Mouse (Mus musculus) myocyte (in vitro differentiated cells): ENCODE results near the gene Ryr1. TPM values are rescaled to one million over a fixed set of nuclear protein-coding genes. Genes with fewer than 3 reads are reported as not detected.

Source experiments
- H3K27me3 ChIP-seq: one replicate; pipeline ENCODE4 v1.6.1; 2011; ENCODE audit not compliant: control insufficient read depth, insufficient read depth, insufficient read length
- H3K36me3 ChIP-seq: one replicate; pipeline ENCODE4 v1.6.1; 2011; ENCODE audit not compliant: control insufficient read depth, insufficient read depth
- H3K4me2 ChIP-seq: one replicate; pipeline ENCODE4 v1.6.1; 2011; ENCODE audit warnings: low read depth, control low read depth
- H3K4me3 ChIP-seq: one replicate; pipeline ENCODE4 v1.5.1; 2011; ENCODE audit warnings: mild to moderate bottlenecking, control low read depth, moderate library complexity
- H3K79me2 ChIP-seq: one replicate; pipeline ENCODE4 v1.6.1; 2011; ENCODE audit not compliant: control insufficient read depth, insufficient read depth
- H3ac ChIP-seq: one replicate; pipeline ENCODE4 v1.6.1; 2011; ENCODE audit not compliant: control insufficient read depth, insufficient read length
- CEBPB ChIP-seq: IDR thresholded peaks from 2 replicates; pipeline ENCODE4 v1.6.1; 2011; ENCODE audit warnings: mild to moderate bottlenecking, moderate library complexity; ENCODE audit not compliant: poor library complexity, insufficient read depth, severe bottlenecking
- MAX ChIP-seq: IDR thresholded peaks from one replicate; pipeline ENCODE4 v1.6.1; 2011; ENCODE audit warnings: low read depth, mild to moderate bottlenecking, control low read depth
- MYOD1 ChIP-seq, 3 experiments: IDR thresholded peaks; one replicate each; pipeline ENCODE4 v1.6.1; 2011; ENCODE audit warnings: control low read depth in 2 of 3, low read depth in 2 of 3, mild to moderate bottlenecking in 2 of 3, moderate library complexity in 1 of 3; ENCODE audit not compliant: insufficient read length in 2 of 3, control insufficient read depth in 1 of 3
- MYOG ChIP-seq, 3 experiments: IDR thresholded peaks; one replicate each; pipeline ENCODE4 v1.6.1; 2011; ENCODE audit warnings: control low read depth in 2 of 3, low read depth in 2 of 3, mild to moderate bottlenecking in 2 of 3; ENCODE audit not compliant: insufficient read length in 2 of 3, control insufficient read depth in 1 of 3, insufficient read depth in 1 of 3
- POLR2A ChIP-seq: IDR thresholded peaks from one replicate; pipeline ENCODE4 v1.6.1; 2011; ENCODE audit warnings: low read depth, mild to moderate bottlenecking, control low read depth, moderate library complexity; ENCODE audit not compliant: insufficient read length
- POLR2AphosphoS2 ChIP-seq: IDR thresholded peaks from one replicate; pipeline ENCODE4 v1.6.1; 2011; ENCODE audit warnings: low read depth, control low read depth; ENCODE audit not compliant: insufficient read length
- REST ChIP-seq: IDR thresholded peaks from one replicate; pipeline ENCODE4 v1.6.1; 2011; ENCODE audit warnings: mild to moderate bottlenecking, control low read depth, moderate library complexity; ENCODE audit not compliant: insufficient read depth, insufficient read length
- SRF ChIP-seq: IDR thresholded peaks from one replicate; pipeline ENCODE4 v1.6.1; 2011; ENCODE audit warnings: low read depth; ENCODE audit not compliant: control insufficient read depth, insufficient read length
- TCF12 ChIP-seq: IDR thresholded peaks from one replicate; pipeline ENCODE4 v1.6.1; 2011; ENCODE audit warnings: mild to moderate bottlenecking, control low read depth; ENCODE audit not compliant: poor library complexity, insufficient read depth, severe bottlenecking
- TCF3 ChIP-seq: IDR thresholded peaks from one replicate; pipeline ENCODE4 v1.6.1; 2011; ENCODE audit warnings: low read depth, control low read depth; ENCODE audit not compliant: insufficient read length
- USF1 ChIP-seq: IDR thresholded peaks from one replicate; pipeline ENCODE4 v1.6.1; 2011; ENCODE audit warnings: low read depth, mild to moderate bottlenecking, control low read depth, moderate library complexity
- polyA plus RNA-seq: library from polyadenylated mRNA; unstranded; fragments of >200 nt; fragmentation: generic; extraction: Trizol; gene quantifications from one replicate; pipeline ENCODE4 v1.2.1, GENCODE M21; 2012; ENCODE audit warnings: missing spikeins

The Ryr1 gene
- polyA plus RNA-seq, 1 experiment: 73.1 TPM

GRCm38 (mm10) chr7:29169231-29170065 lies 44.5 kb upstream of the Ryr1 start:
- H3K4me2 ChIP-seq: peak overlapping the region; percentile 93
- TF ChIP-seq POLR2A (peak; percentile 15), CEBPB (no peak), SRF (no peak)
- H3K36me3 ChIP-seq: no peaks in the 10 kb centered on the region
- peak overlapping the region; percentile 61 for H3ac ChIP-seq
- H3K27me3 ChIP-seq: no peaks in the 10 kb centered on the region
- peak overlapping the region; percentile 61 for H3K4me3 ChIP-seq
- H3K79me2 ChIP-seq: no peaks in the 10 kb centered on the region

GRCm38 (mm10) chr7:29168791-29169230 lies 43.8 kb upstream of the Ryr1 start:
- TF ChIP-seq USF1: peak; percentile 48
- no peak for TF ChIP-seq REST

GRCm38 (mm10) chr7:29168121-29168695 lies 43.2 kb upstream of the Ryr1 start:
- H3K4me3 ChIP-seq: peak overlapping the region; percentile 61
- H3K4me2 ChIP-seq: peak overlapping the region; percentile 67
- no peak for TF ChIP-seq MYOD1 (IDR thresholded peaks at IDR 0.05; ENCODE audit: control insufficient read depth in 1 of 3, insufficient read length in 2 of 3, low read depth in 2 of 3)
- TF ChIP-seq REST: no peak
- no peak for TF ChIP-seq USF1
- TF ChIP-seq TCF3: no peak
- TF ChIP-seq MAX: no peak
- no peaks in the 10 kb centered on the region for H3K27me3 ChIP-seq
- no peaks in the 10 kb centered on the region for H3K36me3 ChIP-seq
- no peaks in the 10 kb centered on the region for H3K79me2 ChIP-seq
- no peak overlapping the region for H3ac ChIP-seq

More at GRCm38 (mm10) chr7:29168791-29169230, 43.8 kb upstream of the Ryr1 start:
- H3K36me3 ChIP-seq: no peaks in the 10 kb centered on the region
- peak overlapping the region; percentile 67 for H3K4me2 ChIP-seq
- peak overlapping the region; percentile 61 for H3ac ChIP-seq
- peak overlapping the region; percentile 61 for H3K4me3 ChIP-seq
- H3K27me3 ChIP-seq: no peaks in the 10 kb centered on the region
- H3K79me2 ChIP-seq: no peaks in the 10 kb centered on the region

DNA sequence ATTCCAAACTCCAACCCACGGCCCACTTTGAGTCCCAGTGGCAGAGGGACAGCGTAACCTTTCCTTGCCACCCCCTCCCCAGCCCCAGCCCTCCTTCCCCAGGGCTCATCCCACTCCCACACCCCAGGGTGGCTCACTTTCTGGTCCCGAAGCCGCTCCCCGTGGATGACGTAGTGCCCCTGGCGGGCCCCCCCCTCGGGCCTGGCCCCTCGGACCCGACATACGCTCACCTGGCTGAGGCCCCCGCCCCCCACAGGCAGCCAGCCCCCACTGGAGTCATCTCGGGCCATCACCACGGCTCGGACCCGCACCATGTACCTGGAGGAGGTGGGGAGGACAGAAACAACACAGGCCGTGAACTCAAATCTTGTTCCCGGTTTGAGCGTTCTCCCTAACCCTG lies 42.7 kb upstream of the Ryr1 start:
- Histone ChIP-seq H3K79me2 (no peaks in the 10 kb centered on the region), H3K4me3 (no peak overlapping the region), H3K4me2 (peak overlapping the region; percentile 67)

DNA sequence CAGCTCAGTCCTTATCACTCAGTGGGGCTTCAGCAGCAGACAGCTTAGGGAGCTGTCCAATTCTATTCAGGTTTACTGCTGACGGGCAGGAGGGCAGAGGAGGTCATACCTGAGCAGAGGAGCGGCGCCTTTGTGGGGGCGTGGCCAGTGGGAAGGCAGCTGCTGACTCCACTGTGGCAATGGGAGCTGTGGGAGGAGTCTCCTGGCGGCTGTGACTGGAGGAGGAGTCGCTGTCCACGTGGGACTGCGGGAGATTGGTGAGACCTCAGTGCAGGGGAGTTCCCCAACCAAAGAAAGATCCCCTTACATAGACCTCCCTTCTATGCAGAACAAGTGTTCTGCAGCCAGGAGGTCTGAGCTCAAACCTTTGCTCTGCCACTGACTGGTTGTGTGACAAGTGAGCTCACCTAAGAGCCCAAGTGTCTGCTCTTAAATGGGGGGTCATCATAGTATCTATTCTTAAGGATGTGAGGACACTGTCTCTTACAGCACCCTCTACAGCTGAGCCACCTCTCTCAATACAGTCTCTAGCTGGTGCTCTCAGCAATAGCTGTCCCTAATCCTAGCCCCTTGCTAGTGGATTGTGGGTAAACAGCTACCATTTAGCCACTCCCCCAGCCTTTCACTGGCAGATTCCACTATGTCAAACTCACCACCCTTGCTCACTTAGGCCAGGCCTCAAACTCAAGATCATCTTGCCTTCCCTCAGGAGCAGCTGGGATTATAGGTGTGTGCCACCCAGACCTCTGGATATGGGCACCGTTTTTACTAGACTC lies 38.0 kb upstream of the Ryr1 start:
- Histone ChIP-seq H3K36me3 (no peaks in the 10 kb centered on the region), H3K4me2 (no peak overlapping the region), H3K79me2 (no peaks in the 10 kb centered on the region), H3K4me3 (no peak overlapping the region), H3ac (no peak overlapping the region), H3K27me3 (no peaks in the 10 kb centered on the region)
- TF ChIP-seq TCF12: no peak
- no peak for TF ChIP-seq REST
- TF ChIP-seq MYOG (IDR thresholded peaks at IDR 0.05; ENCODE audit: control insufficient read depth in 1 of 3, insufficient read depth in 1 of 3, insufficient read length in 2 of 3, low read depth in 2 of 3): no peak
- no peak for TF ChIP-seq POLR2AphosphoS2
- TF ChIP-seq MYOD1 (IDR thresholded peaks at IDR 0.05; ENCODE audit: control insufficient read depth in 1 of 3, insufficient read length in 2 of 3, low read depth in 2 of 3): no peak
- TF ChIP-seq CEBPB: no peak

More for the DNA sequence above, 42.7 kb upstream of the Ryr1 start:
- H3K36me3 ChIP-seq: no peaks in the 10 kb centered on the region
- no peaks in the 10 kb centered on the region for H3K27me3 ChIP-seq
- no peak overlapping the region for H3ac ChIP-seq
- TF ChIP-seq POLR2AphosphoS2 (no peak), POLR2A (no peak), REST (no peak)
